9 mouse cellular contexts compared by ENCODE assay signal in genomic region chr14:14294426-14294825, GRCm38 (mm10). TPM values are rescaled to one million over a fixed set of nuclear protein-coding genes. Genes with fewer than 3 reads are reported as not detected.
DNase-seq lines count a peak whose midpoint lies in the region; ATAC-seq and TF ChIP-seq lines count a peak whose summit lies in the region.
"Had no signal": no experiment of that assay in that cellular context is flagged by ENCODE, and none has a peak within 500 bp of the region (broad histone marks: within the 10 kb centered on the region; RNA-seq: fewer than 3 reads in every experiment).

No protein-coding gene starts in this region.

- H3K4me2 ChIP-seq in embryonic facial prominence, embryonic 14.5 days (ENCODE audit: low read depth, low read length), result 0 out of 2 replicates have a peak overlapping the region, but pooled peaks have one; percentile 15
- H3K4me2 ChIP-seq in lung, postnatal 0 days (replicated peaks; ENCODE audit: low read depth, low read length), result peak overlapping the region; percentile 20; the same call in 1 of the 2 replicates
- H3K4me2 ChIP-seq in hindbrain, embryonic 14.5 days (replicated peaks), result no peak overlapping the region

- no peak overlapping the region for H3K9ac ChIP-seq in embryonic facial prominence, embryonic 14.5 days (ENCODE audit: low read depth, low read length)
- H3K9ac ChIP-seq in lung, postnatal 0 days (replicated peaks; ENCODE audit: low read depth), result no peak overlapping the region
- H3K9ac ChIP-seq in hindbrain, embryonic 14.5 days, result no peak overlapping the region

- no peaks in the 10 kb centered on the region for H3K9me3 ChIP-seq in embryonic facial prominence, embryonic 14.5 days (ENCODE audit: control insufficient read depth, low read length)
- H3K9me3 ChIP-seq in embryonic facial prominence, embryonic 10.5 days, result peaks cover 32% of the 10 kb centered on the region
- H3K9me3 ChIP-seq in lung, postnatal 0 days (ENCODE audit: low read length), result no peaks in the 10 kb centered on the region
- H3K9me3 ChIP-seq in hindbrain, embryonic 14.5 days (ENCODE audit: control insufficient read depth, low read length), result 0 out of 2 replicates have a peak, but pooled peaks cover 5% of the 10 kb centered on the region

- no peak overlapping the region for H3K4me3 ChIP-seq in embryonic facial prominence, embryonic 14.5 days (ENCODE audit: low read depth, low read length)
- no peak overlapping the region for H3K4me3 ChIP-seq in embryonic facial prominence, embryonic 10.5 days
- peak overlapping the region; percentile 3; the same call in 1 of the 2 replicates for H3K4me3 ChIP-seq in lung, postnatal 0 days (ENCODE audit: low read depth, low read length)
- H3K4me3 ChIP-seq in hindbrain, embryonic 14.5 days (replicated peaks; ENCODE audit: low read length), result no peak overlapping the region

- no peak for TF ChIP-seq EP300 in lung, postnatal 0 days (IDR thresholded peaks at IDR 0.05)

- H3K4me1 ChIP-seq in embryonic facial prominence, embryonic 14.5 days (ENCODE audit: control insufficient read depth, insufficient read depth, low read length), result no peaks in the 10 kb centered on the region
- H3K4me1 ChIP-seq in embryonic facial prominence, embryonic 10.5 days, result no peaks in the 10 kb centered on the region
- no peaks in the 10 kb centered on the region for H3K4me1 ChIP-seq in lung, postnatal 0 days (ENCODE audit: insufficient read depth, low read depth, low read length)
- no peaks in the 10 kb centered on the region for H3K4me1 ChIP-seq in hindbrain, embryonic 14.5 days (replicated peaks; ENCODE audit: control insufficient read depth, insufficient read depth, low read length)

- no peaks in the 10 kb centered on the region for H3K36me3 ChIP-seq in embryonic facial prominence, embryonic 14.5 days (ENCODE audit: control insufficient read depth, insufficient read depth, low read length)
- no peaks in the 10 kb centered on the region for H3K36me3 ChIP-seq in embryonic facial prominence, embryonic 10.5 days (replicated peaks)
- H3K36me3 ChIP-seq in lung, postnatal 0 days (ENCODE audit: insufficient read depth, low read length), result no peaks in the 10 kb centered on the region
- H3K36me3 ChIP-seq in hindbrain, embryonic 14.5 days (replicated peaks; ENCODE audit: control insufficient read depth, insufficient read depth), result no peaks in the 10 kb centered on the region

- H3K27ac ChIP-seq in embryonic facial prominence, embryonic 14.5 days (replicated peaks; ENCODE audit: low read depth, low read length), result no peak overlapping the region
- H3K27ac ChIP-seq in embryonic facial prominence, embryonic 10.5 days (replicated peaks), result no peak overlapping the region
- no peak overlapping the region for H3K27ac ChIP-seq in lung, postnatal 0 days (ENCODE audit: low read length)
- H3K27ac ChIP-seq in hindbrain, embryonic 14.5 days, result no peak overlapping the region

- 65% methylated on average over 7 of the region's 7 CpGs for WGBS in embryonic facial prominence, embryonic 14.5 days
- WGBS in embryonic facial prominence, embryonic 10.5 days, result 67% methylated on average over 7 of the region's 7 CpGs
- 50% methylated on average over 7 of the region's 7 CpGs for WGBS in lung, postnatal 0 days
- 72% methylated on average over 7 of the region's 7 CpGs for WGBS in hindbrain, embryonic 14.5 days

- ATAC-seq in embryonic facial prominence, embryonic 14.5 days (ENCODE audit: low read depth), result no peak
- peak; percentile 99 to 100 for ATAC-seq in hematopoietic stem cell, adult 5-6 weeks (replicated peaks in 1 of 2; ENCODE audit: insufficient read depth in 1 of 2, low FRiP score in 2 of 2, low TSS enrichment in 1 of 2, low read depth in 1 of 2, poor library complexity in 2 of 2, severe bottlenecking in 2 of 2)
- ATAC-seq in lung, postnatal 0 days, result peak; percentile 78
- ATAC-seq in hindbrain, embryonic 14.5 days (ENCODE audit: low FRiP score), result no peak

- H3K27me3 ChIP-seq in embryonic facial prominence, embryonic 14.5 days (replicated peaks; ENCODE audit: control insufficient read depth, insufficient read depth, low read length), result no peaks in the 10 kb centered on the region
- no peaks in the 10 kb centered on the region for H3K27me3 ChIP-seq in embryonic facial prominence, embryonic 10.5 days (replicated peaks; ENCODE audit: low read depth, poor library complexity, severe bottlenecking)
- H3K27me3 ChIP-seq in lung, postnatal 0 days (replicated peaks; ENCODE audit: insufficient read depth, low read length), result no peaks in the 10 kb centered on the region
- no peaks in the 10 kb centered on the region for H3K27me3 ChIP-seq in hindbrain, embryonic 14.5 days (ENCODE audit: control insufficient read depth, insufficient read depth, low read length)

- TF ChIP-seq CTCF in lung, postnatal 0 days (IDR thresholded peaks at IDR 0.05), result peak; percentile 34

- no peak for DNase-seq in embryonic facial prominence, embryonic 14.5 days (ENCODE audit: low spot score)
- DNase-seq in embryonic facial prominence, embryonic 10.5 days (ENCODE audit: low spot score), result no peak
- peak; percentile 6 for DNase-seq in MN1 (ENCODE audit: low spot score)
- DNase-seq in cerebellum, adult 9-10 months, result peak; percentile 73
- DNase-seq in lung, postnatal 0 days (ENCODE audit: low spot score), result peak; percentile 57
- DNase-seq in thymus, postnatal 25 days, result peak; percentile 6
- DNase-seq in hindbrain, embryonic 14.5 days (ENCODE audit: low spot score), result no peak

RNA-seq across cellular contexts. Expression of gene Olfr31, which starts 28.2 kb away (rescaled TPM):
- polyA plus RNA-seq in embryonic facial prominence, embryonic 14.5 days (2014; fragmentation: Nextera tagmentation; extraction: Ambion mirVana), result not detected in 2 replicates
- not detected in 2 replicates for polyA plus RNA-seq in embryonic facial prominence, embryonic 10.5 days (2016; fragmentation: Nextera tagmentation; extraction: Ambion mirVana)
- not detected in 2 replicates for total RNA-seq in hematopoietic stem cell, adult 5-6 weeks (2017)
- polyA plus RNA-seq in lung, postnatal 0 days (2015; fragmentation: Nextera tagmentation; extraction: Ambion mirVana), result not detected in 2 replicates
- not detected in 2 replicates for polyA plus RNA-seq in hindbrain, embryonic 14.5 days (2014; fragmentation: Nextera tagmentation; extraction: Ambion mirVana)
- total RNA-seq: layer of hippocampus, postnatal 25 days had no signal

RNA-seq across cellular contexts. Expression of gene Il3ra, which starts 51.6 kb away (rescaled TPM):
- 3.8 and 5.9 TPM in 2 replicates for polyA plus RNA-seq in embryonic facial prominence, embryonic 14.5 days (2014; fragmentation: Nextera tagmentation; extraction: Ambion mirVana)
- 1.8 and 2.2 TPM in 2 replicates for polyA plus RNA-seq in embryonic facial prominence, embryonic 10.5 days (2016; fragmentation: Nextera tagmentation; extraction: Ambion mirVana)
- 12.3 and 15.4 TPM in 2 replicates for total RNA-seq in hematopoietic stem cell, adult 5-6 weeks (2017)
- 12.2 and 14.3 TPM in 2 replicates for polyA plus RNA-seq in lung, postnatal 0 days (2015; fragmentation: Nextera tagmentation; extraction: Ambion mirVana)
- polyA plus RNA-seq in hindbrain, embryonic 14.5 days (2014; fragmentation: Nextera tagmentation; extraction: Ambion mirVana), result 2.2 and 2.7 TPM in 2 replicates

Comparison
In these comparisons a context has a peak if more than half of its experiments do, and no peak if none do; other contexts are left out.
1. ATAC-seq: peak in hematopoietic stem cell, adult 5-6 weeks (2 of 2) and lung, postnatal 0 days (single experiment); none in embryonic facial prominence, embryonic 14.5 days (single experiment) and hindbrain, embryonic 14.5 days (single experiment).
2. DNase-seq: peak in MN1 (single experiment), cerebellum, adult 9-10 months (single experiment), lung, postnatal 0 days (single experiment) and thymus, postnatal 25 days (single experiment); none in embryonic facial prominence, embryonic 14.5 days (single experiment), embryonic facial prominence, embryonic 10.5 days (single experiment) and hindbrain, embryonic 14.5 days (single experiment).